Mouse (Mus musculus): ENCODE data around the gene Scgb1b12.
"Not testable (repeated sequence)": the region's sequence is repeated elsewhere in the genome, so short reads cannot be mapped to it uniquely, and the experiment has no call there.

DNA sequence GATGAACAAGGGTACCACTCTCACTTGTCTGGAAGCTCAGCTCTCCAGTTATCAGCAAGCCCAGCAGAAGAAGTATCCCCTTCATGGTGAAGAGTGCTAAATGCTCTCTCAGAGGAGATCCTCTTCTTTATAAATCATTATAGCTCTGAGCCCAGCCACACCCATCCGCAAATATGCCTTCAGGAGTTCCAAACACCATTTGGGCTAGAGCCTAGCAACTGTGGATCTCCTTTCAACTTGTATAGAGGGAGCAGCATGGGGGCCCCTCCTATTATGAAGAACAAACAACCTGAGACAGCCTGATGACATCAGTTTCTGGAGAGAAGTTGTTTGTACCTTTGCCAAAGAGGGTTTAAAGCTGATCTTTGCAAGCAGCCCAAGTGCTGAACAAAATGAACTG is 6.8 kb upstream of the Scgb1b12 start, which contains the start of gene Scgb2b12:
- not testable (repeated sequence) for TF ChIP-seq GATA1 (IDR thresholded peaks at IDR 0.05; ENCODE audit: borderline replicate concordance, low read length); FLI1 (IDR thresholded peaks at IDR 0.05; ENCODE audit: low read length)

Data from megakaryocyte, embryonic 14.5 days (primary cell).